Mouse (Mus musculus): ENCODE results near the gene Gns.

DNA sequence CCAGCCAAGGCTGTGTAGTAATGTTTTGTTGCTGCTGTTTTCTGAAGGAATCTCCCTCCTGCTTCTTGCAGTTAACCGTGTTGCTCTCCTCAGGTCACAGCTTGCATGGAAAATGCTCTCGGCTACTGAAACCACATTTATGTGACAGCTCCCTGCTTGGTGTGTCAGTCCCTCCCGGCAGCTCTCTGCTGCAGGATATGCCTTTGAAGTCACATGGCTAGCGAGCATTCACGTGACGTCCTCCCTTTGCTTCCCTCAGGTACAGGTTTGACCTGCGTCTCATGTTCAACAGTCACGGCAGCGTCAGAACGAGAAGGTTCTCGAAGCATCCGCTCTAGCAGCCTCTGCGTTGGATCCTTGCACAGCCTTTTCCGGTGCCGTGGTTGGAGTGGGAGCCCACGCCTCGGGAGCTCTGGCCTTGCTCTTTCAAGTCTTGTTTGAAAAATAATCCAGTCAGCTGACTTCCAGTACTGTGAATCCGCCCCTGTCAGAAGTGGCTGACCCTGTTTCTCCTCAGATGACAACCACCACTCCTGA lies 30.0 kb downstream of the Gns start:
- TF ChIP-seq EP300 (IDR thresholded peaks at IDR 0.05), result no peak
- TF ChIP-seq CTCF (IDR thresholded peaks at IDR 0.05), result no peak

All from lung, postnatal 0 days (tissue).